Mouse (Mus musculus): ENCODE data around the gene Slc16a14. TPM values are rescaled to one million over a fixed set of nuclear protein-coding genes. Genes with fewer than 3 reads are reported as not detected.

The Slc16a14 gene
- polyA plus RNA-seq, 1 experiment: 0.07 TPM

DNA sequence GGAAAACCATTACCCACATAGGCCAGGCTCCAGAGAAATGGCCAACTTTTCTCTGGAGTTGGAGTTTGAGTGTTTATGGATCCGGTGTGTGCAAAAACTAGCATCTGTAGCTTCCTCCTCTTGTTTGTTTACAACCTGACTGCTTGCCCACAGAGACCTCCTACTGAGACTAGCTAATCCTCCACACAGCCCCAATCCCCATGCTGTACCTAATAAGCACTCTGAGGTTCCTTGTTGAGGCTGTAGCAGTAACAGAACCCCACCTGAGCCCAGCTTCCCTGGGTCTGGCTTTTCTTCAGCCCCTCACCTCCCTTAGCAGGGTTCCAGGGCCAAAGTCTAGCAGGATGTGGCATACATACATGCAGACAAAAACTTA lies 73.7 kb downstream of the Slc16a14 start:
- no peaks in the 10 kb centered on the region for H3K4me1 ChIP-seq (replicated peaks; ENCODE audit: control insufficient read depth, insufficient read depth, low read length)
- H3K27ac ChIP-seq (ENCODE audit: control insufficient read depth, insufficient read depth, low read length): no peak overlapping the region
- no peak for TF ChIP-seq POLR2A (IDR thresholded peaks at IDR 0.05; ENCODE audit: control insufficient read depth, extremely low read depth, insufficient read depth, low read length, poor library complexity)
- no peak for TF ChIP-seq CTCF (IDR thresholded peaks at IDR 0.05; ENCODE audit: borderline replicate concordance, control insufficient read depth, extremely low read depth, insufficient read depth, low read length, poor library complexity)
- H3K4me3 ChIP-seq (ENCODE audit: control insufficient read depth, insufficient read depth, low read length): no peak overlapping the region
- WGBS: 92% methylated on average over 1 of the region's 1 CpGs
- H3K36me3 ChIP-seq (ENCODE audit: control insufficient read depth, insufficient read depth, low read length): no peaks in the 10 kb centered on the region
- no peaks in the 10 kb centered on the region for H3K27me3 ChIP-seq (ENCODE audit: control insufficient read depth, insufficient read depth, low read length)
- no peak for DNase-seq

DNA sequence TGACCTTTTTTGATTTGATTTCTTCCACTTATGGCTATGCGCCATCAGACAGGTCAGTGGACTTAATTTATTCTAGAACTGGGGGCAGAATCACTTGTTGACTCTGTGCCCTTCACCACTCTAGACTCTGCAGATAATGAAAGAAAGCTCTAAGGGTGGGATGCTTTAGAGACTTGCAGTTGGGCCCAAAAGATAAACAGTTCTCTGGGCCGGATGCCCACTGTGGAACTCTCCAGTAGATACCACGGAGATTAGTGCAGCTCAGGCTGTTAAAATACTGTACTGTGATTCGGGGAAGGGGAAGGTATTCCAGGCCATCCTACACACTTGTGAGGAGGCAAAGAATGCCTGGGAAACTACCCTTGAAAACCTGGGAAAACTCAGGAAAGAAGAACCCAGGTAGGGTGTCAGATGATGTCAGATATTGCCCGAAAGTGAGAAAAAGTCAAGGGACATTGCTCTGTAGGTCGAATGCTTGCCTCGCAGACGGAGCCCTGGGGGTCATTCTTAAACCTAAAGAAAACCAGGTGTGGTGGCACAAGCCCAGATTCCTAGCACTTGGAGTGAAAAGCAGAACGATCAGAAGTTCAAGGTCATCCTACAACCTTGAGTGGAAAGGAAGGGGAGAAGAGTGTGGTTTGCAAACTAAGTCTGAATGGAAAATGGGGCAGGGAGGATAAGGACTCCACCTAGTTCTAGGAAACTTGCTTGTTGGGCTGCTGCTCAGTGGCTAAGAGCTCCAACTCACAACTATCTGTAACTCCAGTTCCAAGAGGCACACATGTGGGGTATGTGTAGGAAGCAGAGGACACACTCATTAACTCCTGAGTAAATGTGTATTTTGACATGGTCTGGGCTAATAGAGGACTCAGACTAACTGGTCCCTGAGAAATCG lies 74.3 kb downstream of the Slc16a14 start:
- H3K27ac ChIP-seq (ENCODE audit: control insufficient read depth, insufficient read depth, low read length): no peak overlapping the region
- no peaks in the 10 kb centered on the region for H3K4me1 ChIP-seq (replicated peaks; ENCODE audit: control insufficient read depth, insufficient read depth, low read length)
- H3K4me3 ChIP-seq (ENCODE audit: control insufficient read depth, insufficient read depth, low read length): no peak overlapping the region
- no peak for TF ChIP-seq POLR2A (IDR thresholded peaks at IDR 0.05; ENCODE audit: control insufficient read depth, extremely low read depth, insufficient read depth, low read length, poor library complexity)
- TF ChIP-seq CTCF (IDR thresholded peaks at IDR 0.05; ENCODE audit: borderline replicate concordance, control insufficient read depth, extremely low read depth, insufficient read depth, low read length, poor library complexity): no peak
- WGBS: 87% methylated on average over 10 of the region's 10 CpGs
- no peaks in the 10 kb centered on the region for H3K36me3 ChIP-seq (ENCODE audit: control insufficient read depth, insufficient read depth, low read length)
- H3K27me3 ChIP-seq (ENCODE audit: control insufficient read depth, insufficient read depth, low read length): no peaks in the 10 kb centered on the region
- no peak for DNase-seq

DNA sequence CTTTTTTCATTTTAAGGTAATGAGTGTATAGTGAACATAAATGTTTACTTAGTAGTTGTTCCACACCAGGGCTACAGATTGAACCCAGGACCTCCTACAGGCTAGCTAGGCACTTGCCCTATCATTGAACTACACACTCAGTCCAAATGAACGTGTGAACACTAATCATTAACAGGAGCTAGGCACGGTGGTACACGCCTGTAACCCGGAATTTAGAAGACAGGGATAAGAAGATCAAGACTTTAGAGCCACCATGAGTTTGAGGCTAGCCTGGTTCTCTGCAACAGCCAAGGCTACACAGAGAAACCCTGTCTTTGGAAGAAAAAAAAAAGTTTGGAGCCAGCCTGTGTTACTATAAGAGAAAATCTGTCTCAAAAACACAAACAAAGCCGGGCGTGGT lies 75.3 kb downstream of the Slc16a14 start:
- DNase-seq: no peak
- Histone ChIP-seq H3K4me3 (ENCODE audit: control insufficient read depth, insufficient read depth, low read length) (no peak overlapping the region), H3K36me3 (ENCODE audit: control insufficient read depth, insufficient read depth, low read length) (no peaks in the 10 kb centered on the region), H3K27me3 (ENCODE audit: control insufficient read depth, insufficient read depth, low read length) (no peaks in the 10 kb centered on the region), H3K4me1 (replicated peaks; ENCODE audit: control insufficient read depth, insufficient read depth, low read length) (no peaks in the 10 kb centered on the region), H3K27ac (ENCODE audit: control insufficient read depth, insufficient read depth, low read length) (no peak overlapping the region)
- 97% methylated on average over 6 of the region's 6 CpGs for WGBS
- no peak for TF ChIP-seq POLR2A (IDR thresholded peaks at IDR 0.05; ENCODE audit: control insufficient read depth, extremely low read depth, insufficient read depth, low read length, poor library complexity)
- no peak for TF ChIP-seq CTCF (IDR thresholded peaks at IDR 0.05; ENCODE audit: borderline replicate concordance, control insufficient read depth, extremely low read depth, insufficient read depth, low read length, poor library complexity)

Other genes starting within 250 kb of the Slc16a14 start
- 0.13 and 0.22 TPM in 2 replicates for gene Dner, start 238.9 kb downstream of the Slc16a14 start, polyA plus RNA-seq (2012; rRNA removed)
- gene Fbxo36, start 95.3 kb downstream of the Slc16a14 start, polyA plus RNA-seq (2012; rRNA removed): 2.4 and 2.8 TPM in 2 replicates
- gene Trip12, start 94.6 kb downstream of the Slc16a14 start, polyA plus RNA-seq (2012; rRNA removed): 48.1 and 51.3 TPM in 2 replicates
- gene Gm10553, start 165.0 kb upstream of the Slc16a14 start, polyA plus RNA-seq (2012; rRNA removed): not detected in 2 replicates
- gene A530032D15Rik, start 174.7 kb upstream of the Slc16a14 start, polyA plus RNA-seq (2012; rRNA removed): 0.23 and 0.46 TPM in 2 replicates